Mouse (Mus musculus): ENCODE results near the gene B4galnt1. TPM values are rescaled to one million over a fixed set of nuclear protein-coding genes. Genes with fewer than 3 reads are reported as not detected.

The B4galnt1 gene
- total and polyA plus RNA-seq, 3 experiments: 24.6 to 66.0 (median 65.8) TPM

- H3K79me2 ChIP-seq (ENCODE audit: control insufficient read depth, insufficient read depth, low read length, poor library complexity): peaks cover 26% of the 10 kb centered on the region
- H3K9me3 ChIP-seq (replicated peaks; ENCODE audit: insufficient read depth, low read length): no peaks in the 10 kb centered on the region
- peak overlapping the region; percentile 88 for H3K27ac ChIP-seq (ENCODE audit: control insufficient read depth, low read depth, low read length)
- no peaks in the 10 kb centered on the region for H3K27me3 ChIP-seq (ENCODE audit: control insufficient read depth in 1 of 2, insufficient read depth in 2 of 2, low read length in 2 of 2)
- peak; percentile 89 for DNase-seq (ENCODE audit: low read depth, low spot score)
- H3K4me1 ChIP-seq (ENCODE audit: control insufficient read depth in 1 of 2, insufficient read depth in 2 of 2, low read length in 2 of 2): peaks cover 0 to 13% of the 10 kb centered on the region in 2 experiments; a peak in 3 of 4 replicates
- peak overlapping the region; percentile 67 to 68 for H3K4me3 ChIP-seq (ENCODE audit: control insufficient read depth in 1 of 2, insufficient read depth in 1 of 2, low read depth in 2 of 2, low read length in 2 of 2)
- TF ChIP-seq TCF12 (IDR thresholded peaks at IDR 0.05; ENCODE audit: low read depth, low read length): peak; percentile 70; the same call in 1 of the 2 replicates
- peak; percentile 53; the same call in 1 of the 2 replicates for TF ChIP-seq UBTF (IDR thresholded peaks at IDR 0.05; ENCODE audit: borderline replicate concordance, insufficient read depth, low read depth, low read length)
- TF ChIP-seq CHD2 (IDR thresholded peaks at IDR 0.05; ENCODE audit: low read length): peak; percentile 41
- peak; percentile 69 for TF ChIP-seq MAX (IDR thresholded peaks at IDR 0.05; ENCODE audit: low read length)
- TF ChIP-seq CHD1 (IDR thresholded peaks at IDR 0.05; ENCODE audit: low read depth, low read length): peak; percentile 75
- peak in 1 of 2 experiments; percentile 59; a peak in 2 of 4 replicates for TF ChIP-seq EP300 (IDR thresholded peaks at IDR 0.05; ENCODE audit: low read depth in 1 of 2, low read length in 2 of 2)
- TF ChIP-seq USF2 (IDR thresholded peaks at IDR 0.05; ENCODE audit: borderline replicate concordance in 1 of 2, insufficient read depth in 1 of 2, low read depth in 1 of 2, low read length in 2 of 2): no peak
- TF ChIP-seq ZNF384 (IDR thresholded peaks at IDR 0.05; ENCODE audit: low read depth, low read length): no peak
- no peak for TF ChIP-seq MAFK (IDR thresholded peaks at IDR 0.05; ENCODE audit: borderline replicate concordance, low read depth, low read length)
- 0 out of 2 replicates have a peak, but pooled peaks have one; percentile 22 for TF ChIP-seq RCOR1 (IDR thresholded peaks at IDR 0.05; ENCODE audit: low read depth, low read length)
- TF ChIP-seq POLR2AphosphoS2 (IDR thresholded peaks at IDR 0.05; ENCODE audit: low read length): no peak
- TF ChIP-seq HCFC1 (IDR thresholded peaks at IDR 0.05; ENCODE audit: low read depth, low read length): peak; percentile 53
- TF ChIP-seq ELF1 (IDR thresholded peaks at IDR 0.05; ENCODE audit: low read depth, low read length): peak; percentile 90
- TF ChIP-seq NELFE (IDR thresholded peaks at IDR 0.05; ENCODE audit: low read depth, low read length): peak; percentile 6
- peak; percentile 56; the same call in 1 of the 2 replicates for TF ChIP-seq ETS1 (IDR thresholded peaks at IDR 0.05; ENCODE audit: low read depth, low read length)
- TF ChIP-seq JUND (IDR thresholded peaks at IDR 0.05; ENCODE audit: low read depth, low read length): no peak
- TF ChIP-seq BHLHE40 (IDR thresholded peaks at IDR 0.05; ENCODE audit: borderline replicate concordance, low read depth, low read length): 0 out of 2 replicates have a peak, but pooled peaks have one; percentile 33
- 0 out of 2 replicates have a peak, but pooled peaks have one; percentile 50 for TF ChIP-seq MXI1 (IDR thresholded peaks at IDR 0.05; ENCODE audit: low read depth, low read length)
- 0 out of 2 replicates have a peak, but pooled peaks have one; percentile 10 for TF ChIP-seq SMC3 (IDR thresholded peaks at IDR 0.05; ENCODE audit: low read depth, low read length)
- peak; percentile 44; the same call in 1 of the 2 replicates for TF ChIP-seq MAZ (IDR thresholded peaks at IDR 0.05; ENCODE audit: low read depth, low read length)
- TF ChIP-seq SIN3A (IDR thresholded peaks at IDR 0.05; ENCODE audit: low read length): peak; percentile 76
- 0 out of 2 replicates have a peak, but pooled peaks have one; percentile 5 for TF ChIP-seq USF1 (IDR thresholded peaks at IDR 0.05; ENCODE audit: low read depth, low read length)
- peak; percentile 64; the same call in 1 of the 2 replicates for TF ChIP-seq MYC (IDR thresholded peaks at IDR 0.05; ENCODE audit: low read depth, low read length)
- peak; percentile 55 to 70; a peak in 3 of 4 replicates for TF ChIP-seq POLR2A (IDR thresholded peaks at IDR 0.05; ENCODE audit: control insufficient read depth in 1 of 2, insufficient read depth in 1 of 2, low read depth in 1 of 2, low read length in 2 of 2, poor library complexity in 1 of 2)
- TF ChIP-seq MEF2A (IDR thresholded peaks at IDR 0.05; ENCODE audit: extremely low read depth, insufficient replicate concordance, low read depth, low read length, poor library complexity, severe bottlenecking): no peak
- TF ChIP-seq RAD21 (IDR thresholded peaks at IDR 0.05; ENCODE audit: low read depth, low read length): no peak
- no peak for TF ChIP-seq E2F4 (IDR thresholded peaks at IDR 0.05; ENCODE audit: borderline replicate concordance, low read depth, low read length)
- 0 out of 2 replicates have a peak, but pooled peaks have one; percentile 63 for TF ChIP-seq POLR2AphosphoS5 (IDR thresholded peaks at IDR 0.05; ENCODE audit: borderline replicate concordance, low read depth, low read length)
- TF ChIP-seq GATA1 (IDR thresholded peaks at IDR 0.05; ENCODE audit: low read depth, low read length): 0 out of 2 replicates have a peak, but pooled peaks have one; percentile 12
- TF ChIP-seq TAL1 (IDR thresholded peaks at IDR 0.05; ENCODE audit: low read length): peak; percentile 44; the same call in 1 of the 2 replicates
- peaks cover 2 to 11% of the 10 kb centered on the region in 2 experiments; a peak in 2 of 4 replicates for H3K36me3 ChIP-seq (ENCODE audit: control insufficient read depth in 1 of 2, insufficient read depth in 2 of 2, low read length in 2 of 2)
- peak overlapping the region; percentile 91 for H3K9ac ChIP-seq (ENCODE audit: control insufficient read depth, low read depth, low read length, poor library complexity, severe bottlenecking)
Observed at GRCm38 (mm10) chr10:127165654-127166403, 804 bp downstream of the B4galnt1 start.

All from MEL (cell line).